Mouse (Mus musculus) thymus, postnatal 14 days (tissue): ENCODE measurements around the gene Pgam5.

ENCODE experiments used
- DNase-seq: peaks from one replicate; pipeline ENCODE4 v3.0.0; 2021

The Pgam5 gene

DNA sequence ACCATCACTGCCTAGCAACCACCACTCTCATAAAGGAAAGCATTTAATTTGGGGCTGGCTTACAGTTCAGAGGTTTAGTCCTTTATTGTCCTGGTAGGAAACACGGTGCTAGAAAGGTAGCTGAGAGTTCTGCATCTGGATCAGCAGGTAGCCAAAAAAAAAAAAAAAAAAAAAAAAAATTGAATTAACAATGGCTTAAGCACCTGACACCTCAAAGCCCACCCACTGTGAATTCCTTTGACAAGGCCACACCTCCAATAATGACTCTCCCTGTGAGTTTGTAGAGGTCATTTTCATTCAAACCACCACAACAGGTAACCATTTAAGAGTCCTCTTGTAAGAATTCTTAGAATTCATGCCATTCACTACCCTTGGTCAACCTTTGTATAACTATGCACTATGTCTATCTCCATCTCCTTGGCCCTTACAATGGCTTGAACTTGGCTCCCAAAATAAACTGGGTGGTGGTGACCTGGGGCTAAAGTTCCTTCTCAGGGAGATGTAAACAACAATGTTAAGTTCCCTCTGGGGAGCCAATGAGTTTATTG is 42.3 kb downstream of the Pgam5 start:
- DNase-seq, result no peak

DNA sequence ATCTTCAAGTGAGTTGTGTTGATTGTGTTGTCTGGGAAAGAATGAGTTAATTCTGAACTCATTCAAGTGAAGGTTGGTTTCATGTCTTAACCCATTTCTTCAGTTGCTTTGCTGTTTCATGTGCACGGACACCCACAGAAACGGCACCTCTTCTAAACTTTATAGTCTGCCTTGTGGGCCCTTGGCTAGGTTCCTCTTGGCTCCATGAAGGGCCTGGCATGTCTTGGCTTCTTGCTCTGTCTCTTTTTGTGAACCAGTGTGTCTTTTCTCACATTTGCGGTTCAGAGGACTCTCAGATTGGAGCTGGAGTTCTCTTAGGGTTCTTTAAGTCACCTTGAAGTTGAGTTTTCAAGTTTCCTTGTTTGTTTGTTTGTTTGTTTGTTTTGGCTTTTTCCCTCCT is 44.7 kb downstream of the Pgam5 start:
- no peak for DNase-seq

DNA sequence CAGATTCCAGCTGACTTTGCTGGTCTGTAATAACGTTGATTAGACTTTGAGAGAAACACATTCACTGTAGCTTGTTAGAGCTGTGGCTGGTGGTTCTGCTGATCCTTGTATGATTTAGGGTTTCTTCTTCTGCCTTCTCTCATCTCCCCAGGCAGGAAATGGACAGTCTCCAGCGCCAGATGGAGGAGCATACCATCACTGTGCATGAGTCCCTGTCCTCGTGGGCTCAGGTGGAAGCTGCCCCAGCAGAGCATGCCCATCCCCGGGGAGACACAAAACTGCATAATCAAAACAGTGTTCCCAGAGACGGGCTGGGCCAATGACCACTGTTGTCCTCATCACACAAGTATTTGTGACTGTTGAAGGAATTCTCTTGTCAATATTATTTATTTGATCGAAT is 47.0 kb downstream of the Pgam5 start:
- DNase-seq, result no peak

DNA sequence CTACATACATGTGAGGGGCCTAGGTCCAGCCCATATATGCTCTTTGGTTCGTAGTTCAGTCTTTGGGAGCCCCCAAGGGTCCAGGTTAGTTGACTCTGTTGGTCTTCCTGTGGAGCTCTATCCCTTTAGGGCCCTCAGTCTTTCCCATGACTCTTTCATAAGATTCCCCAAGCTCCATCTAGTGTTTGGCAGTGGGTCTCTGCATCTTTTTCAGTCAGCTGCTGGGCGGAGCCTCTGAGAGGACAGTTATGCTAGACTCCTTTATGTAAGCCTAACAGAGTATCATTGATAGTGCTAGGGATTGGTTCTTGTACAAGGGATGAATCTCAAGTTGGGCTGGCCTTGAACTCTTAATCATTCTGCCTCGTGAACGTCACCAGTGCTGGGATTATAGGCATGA is 49.4 kb downstream of the Pgam5 start:
- DNase-seq, result no peak

DNA sequence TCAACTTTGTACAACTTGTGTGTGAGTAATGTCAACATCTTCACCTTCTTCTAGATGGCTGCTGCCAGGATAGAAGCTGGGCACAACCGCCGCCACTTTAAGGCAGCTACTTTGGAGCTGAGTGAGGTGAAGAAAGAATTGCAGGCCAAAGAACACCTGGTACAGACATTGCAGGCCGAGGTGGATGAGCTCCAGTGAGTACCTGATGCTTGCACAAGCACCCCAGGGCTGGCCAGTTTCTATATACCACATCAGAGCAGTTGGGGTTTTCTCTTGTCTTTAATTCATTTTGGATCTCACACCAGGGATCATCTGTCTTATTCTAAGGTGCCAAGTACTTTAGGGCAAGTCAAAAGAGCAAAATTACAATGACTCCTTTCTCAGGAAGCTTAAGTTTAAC is 52.9 kb downstream of the Pgam5 start:
- DNase-seq, result no peak

DNA sequence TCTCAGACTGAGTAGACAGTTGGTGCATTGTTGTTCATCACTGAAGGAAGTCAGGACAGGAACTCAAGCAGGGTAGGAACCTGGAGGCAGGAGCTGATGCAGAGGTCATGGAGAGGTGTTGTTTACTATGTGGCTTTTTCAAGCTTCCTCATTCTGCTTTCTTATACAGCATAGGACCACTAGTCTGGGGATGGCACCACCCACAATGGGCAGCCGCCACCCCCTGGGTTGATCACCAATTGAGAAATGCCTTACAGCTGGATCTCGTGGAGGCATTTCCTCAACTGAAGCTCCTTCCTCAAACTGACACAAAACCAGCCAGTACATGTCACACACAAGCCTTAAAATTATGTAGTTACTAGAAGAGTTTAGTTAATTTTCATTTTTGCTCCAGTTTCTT is 58.4 kb downstream of the Pgam5 start:
- DNase-seq, result no peak
